Mouse (Mus musculus): ENCODE data around the gene Nacc2. TPM values are rescaled to one million over a fixed set of nuclear protein-coding genes. Genes with fewer than 3 reads are reported as not detected.
A peak's percentile ranks its signal among the peaks of the same experiment; 100 is the strongest.

Nacc2 gene
- total RNA-seq, 2 experiments from 2014 or later, result 12.3 to 18.4 TPM

GRCm38 (mm10) chr2:26141893-26142635, 19.0 kb upstream of the Nacc2 start:
- intact Hi-C loops (cut with DNase I; ENCODE audit: low total_unique reads), result loop anchor here (2.0 to 5.0 kb wide), 2 partner anchors 85 to 117 kb away; no protein-coding TSS in a partner anchor
- DNase-seq, result peak; percentile 79

- intact Hi-C loops (cut with DNase I; ENCODE audit: low total_unique reads), result loop anchor here (5.0 kb wide), 1 partner anchor 84 kb away; no protein-coding TSS in a partner anchor
- no peak for DNase-seq
These were observed 17.9 kb upstream of the Nacc2 start for GRCm38 (mm10) chr2:26140903-26141302.

GRCm38 (mm10) chr2:26140292-26140819, 17.3 kb upstream of the Nacc2 start:
- intact Hi-C loops (cut with DNase I; ENCODE audit: low total_unique reads), result loop anchor here (5.0 kb wide), 1 partner anchor 83 kb away; no protein-coding TSS in a partner anchor
- DNase-seq, result peak; percentile 100

- peak; percentile 37 for DNase-seq
- intact Hi-C loops (cut with DNase I; ENCODE audit: low total_unique reads), result loop anchor here (5.0 kb wide), 1 partner anchor 82 kb away; no protein-coding TSS in a partner anchor
These were observed 16.7 kb upstream of the Nacc2 start for GRCm38 (mm10) chr2:26139545-26140206.

GRCm38 (mm10) chr2:26139034-26139544, 16.1 kb upstream of the Nacc2 start:
- intact Hi-C loops (cut with DNase I; ENCODE audit: low total_unique reads), result no loop called here
- DNase-seq, result no peak

- intact Hi-C loops (cut with DNase I; ENCODE audit: low total_unique reads), result no loop called here
- no peak for DNase-seq
These were observed 15.4 kb upstream of the Nacc2 start for GRCm38 (mm10) chr2:26138252-26139033.

- intact Hi-C loops (cut with DNase I; ENCODE audit: low total_unique reads), result no loop called here
- no peak for DNase-seq
These were observed 11.6 kb upstream of the Nacc2 start for GRCm38 (mm10) chr2:26134591-26134990.

- intact Hi-C loops (cut with DNase I; ENCODE audit: low total_unique reads), result no loop called here
- DNase-seq, result peak; percentile 89
These were observed 9.9 kb upstream of the Nacc2 start for GRCm38 (mm10) chr2:26132628-26133551.

- intact Hi-C loops (cut with DNase I; ENCODE audit: low total_unique reads), result no loop called here
- no peak for DNase-seq
These were observed 8.3 kb upstream of the Nacc2 start for GRCm38 (mm10) chr2:26131327-26131726.

GRCm38 (mm10) chr2:26129962-26130361, 6.9 kb upstream of the Nacc2 start:
- intact Hi-C loops (cut with DNase I; ENCODE audit: low total_unique reads), result no loop called here
- DNase-seq, result no peak

- intact Hi-C loops (cut with DNase I; ENCODE audit: low total_unique reads), result no loop called here
- DNase-seq, result no peak
These were observed 6.3 kb upstream of the Nacc2 start for GRCm38 (mm10) chr2:26129346-26129745.

- intact Hi-C loops (cut with DNase I; ENCODE audit: low total_unique reads), result no loop called here
- DNase-seq, result peak; percentile 73
These were observed 595 bp downstream of the Nacc2 start for GRCm38 (mm10) chr2:26122171-26123078.

- intact Hi-C loops (cut with DNase I; ENCODE audit: low total_unique reads), result no loop called here
- no peak for DNase-seq
These were observed 1.4 kb downstream of the Nacc2 start for GRCm38 (mm10) chr2:26121541-26122083.

- no peak for DNase-seq
- intact Hi-C loops (cut with DNase I; ENCODE audit: low total_unique reads), result no loop called here
These were observed 3.4 kb downstream of the Nacc2 start for GRCm38 (mm10) chr2:26119626-26120025.

- intact Hi-C loops (cut with DNase I; ENCODE audit: low total_unique reads), result no loop called here
These were observed 3.8 kb downstream of the Nacc2 start for GRCm38 (mm10) chr2:26119310-26119592.

GRCm38 (mm10) chr2:26118584-26119309, 4.3 kb downstream of the Nacc2 start:
- peak; percentile 67 for DNase-seq
- intact Hi-C loops (cut with DNase I; ENCODE audit: low total_unique reads), result no loop called here

More at GRCm38 (mm10) chr2:26119310-26119592, 3.8 kb downstream of the Nacc2 start:
- no peak for DNase-seq

- intact Hi-C loops (cut with DNase I; ENCODE audit: low total_unique reads), result no loop called here
- no peak for DNase-seq
These were observed 5.4 kb downstream of the Nacc2 start for GRCm38 (mm10) chr2:26117580-26117979.
